Mouse (Mus musculus) heart, embryonic 14.5 days (tissue): ENCODE measurements around the gene Csmd2. TPM values are rescaled to one million over a fixed set of nuclear protein-coding genes. Genes with fewer than 3 reads are reported as not detected.
"Not testable (repeated sequence)": the region's sequence is repeated elsewhere in the genome, so short reads cannot be mapped to it uniquely, and the experiment has no call there.

ENCODE experiments used
- ATAC-seq: fragments of 200-750 bp; cut with Nextera tagmentation; 2 replicates; pipeline ENCODE4 v1.8.0; 2017; ENCODE audit warnings: low read depth, moderate TSS enrichment; ENCODE audit not compliant: insufficient number of reproducible peaks, insufficient read depth, low FRiP score
- H3K27ac ChIP-seq, 2 experiments: fragments of 200-500 bp in 1 of 2; fragments of 300-500 bp in 1 of 2; sonication (generic) in 1 of 2; replicated peaks in 1 of 2; 2 replicates each; pipeline ENCODE4 v1.5.1; 2012 to 2014; ENCODE audit warnings: low read depth in 2 of 2, low read length in 2 of 2, control low read depth in 1 of 2, mild to moderate bottlenecking in 1 of 2, mixed read lengths in 1 of 2; ENCODE audit not compliant: control insufficient read depth in 1 of 2, insufficient read depth in 1 of 2
- H3K27me3 ChIP-seq: fragments of 300-500 bp; sonication (generic); 2 replicates; pipeline ENCODE4 v1.6.1; 2014; ENCODE audit warnings: mild to moderate bottlenecking, low read length, control low read depth; ENCODE audit not compliant: control insufficient read depth, insufficient read depth
- H3K36me3 ChIP-seq: fragments of 300-500 bp; sonication (generic); 2 replicates; pipeline ENCODE4 v1.6.1; 2014; ENCODE audit warnings: mild to moderate bottlenecking, control low read depth, low read length, mixed read lengths; ENCODE audit not compliant: control insufficient read depth, insufficient read depth
- H3K4me1 ChIP-seq, 2 experiments: fragments of 200-500 bp in 1 of 2; fragments of 300-500 bp in 1 of 2; sonication (generic) in 1 of 2; 2 replicates each; pipeline ENCODE4 v1.6.1; 2012 to 2014; ENCODE audit warnings: low read length in 2 of 2, control low read depth in 1 of 2, mixed read lengths in 1 of 2; ENCODE audit not compliant: control insufficient read depth in 2 of 2, insufficient read depth in 2 of 2
- H3K4me2 ChIP-seq: fragments of 300-500 bp; sonication (generic); 2 replicates; pipeline ENCODE4 v1.6.1; 2014; ENCODE audit warnings: mild to moderate bottlenecking, low read length
- H3K4me3 ChIP-seq, 2 experiments: fragments of 200-500 bp in 1 of 2; fragments of 300-500 bp in 1 of 2; sonication (generic) in 1 of 2; 2 replicates each; pipeline ENCODE4 v1.5.1; 2012 to 2014; ENCODE audit warnings: low read length in 2 of 2, mild to moderate bottlenecking in 2 of 2, control low read depth in 1 of 2, low read depth in 1 of 2, moderate library complexity in 1 of 2; ENCODE audit not compliant: control insufficient read depth in 1 of 2, insufficient read depth in 1 of 2
- H3K9ac ChIP-seq: fragments of 300-500 bp; sonication (generic); 2 replicates; pipeline ENCODE4 v1.6.1; 2014; ENCODE audit warnings: mild to moderate bottlenecking, low read length
- H3K9me3 ChIP-seq: fragments of 300-500 bp; sonication (generic); 2 replicates; pipeline ENCODE4 v1.6.1; 2016; ENCODE audit warnings: low read length, control low read depth; ENCODE audit not compliant: control insufficient read depth
- WGBS: fragments of 180-500 bp; shearing (Covaris S2); extraction: QIAGEN DNeasy Blood & Tissue Kit; methylation state at CpG from one replicate; pipeline ENCODE4 v1.1.7; 2014; 5-methylcytosine and 5-hydroxymethylcytosine counted together
- polyA plus RNA-seq: library from polyadenylated mRNA; unstranded; fragments of >200 nt; fragmentation: Nextera tagmentation; extraction: Ambion mirVana; gene quantifications from 2 replicates; pipeline ENCODE4 v1.2.1, GENCODE M21; 2014

Csmd2 gene
- polyA plus RNA-seq, 1 experiment from 2014 or later: 0.04 TPM

GRCm38 (mm10) chr4:128506878-128507277 lies 519.2 kb downstream of the Csmd2 start:
- H3K36me3 ChIP-seq: no peaks in the 10 kb centered on the region
- H3K4me2 ChIP-seq: no peak overlapping the region
- H3K4me3 ChIP-seq: no peak overlapping the region
- no peaks in the 10 kb centered on the region for H3K27me3 ChIP-seq
- WGBS: 62% methylated on average over 10 of the region's 10 CpGs
- no peaks in the 10 kb centered on the region for H3K9me3 ChIP-seq
- no peak for ATAC-seq
- H3K4me1 ChIP-seq: peaks cover 0 to 3% of the 10 kb centered on the region in 2 experiments; a peak in 1 of 4 replicates
- H3K9ac ChIP-seq: no peak overlapping the region
- no peak overlapping the region for H3K27ac ChIP-seq

GRCm38 (mm10) chr4:128509885-128510284 lies 522.2 kb downstream of the Csmd2 start:
- no peaks in the 10 kb centered on the region for H3K9me3 ChIP-seq

GRCm38 (mm10) chr4:128514496-128514895 lies 526.8 kb downstream of the Csmd2 start:
- Histone ChIP-seq H3K4me1 (no peaks in the 10 kb centered on the region), H3K27ac (no peak overlapping the region), H3K36me3 (no peaks in the 10 kb centered on the region), H3K27me3 (no peaks in the 10 kb centered on the region), H3K4me3 (no peak overlapping the region), H3K4me2 (no peak overlapping the region), H3K9me3 (no peaks in the 10 kb centered on the region), H3K9ac (no peak overlapping the region)
- ATAC-seq: no peak
- WGBS: 73% methylated on average over 5 of the region's 5 CpGs

More at GRCm38 (mm10) chr4:128509885-128510284, 522.2 kb downstream of the Csmd2 start:
- no peaks in the 10 kb centered on the region for H3K4me1 ChIP-seq
- no peak overlapping the region for H3K4me2 ChIP-seq
- ATAC-seq: no peak
- H3K36me3 ChIP-seq: no peaks in the 10 kb centered on the region
- no peaks in the 10 kb centered on the region for H3K27me3 ChIP-seq
- no peak overlapping the region for H3K9ac ChIP-seq
- H3K4me3 ChIP-seq: no peak overlapping the region
- no peak overlapping the region for H3K27ac ChIP-seq
- 61% methylated on average over 5 of the region's 5 CpGs for WGBS

GRCm38 (mm10) chr4:128521276-128521675 lies 533.6 kb downstream of the Csmd2 start:
- Histone ChIP-seq H3K27me3 (no peaks in the 10 kb centered on the region; the same call in 1 of the 2 replicates), H3K9me3 (no peaks in the 10 kb centered on the region), H3K4me1 (no peaks in the 10 kb centered on the region), H3K27ac (no peak overlapping the region), H3K4me2 (no peak overlapping the region), H3K4me3 (no peak overlapping the region), H3K36me3 (no peaks in the 10 kb centered on the region), H3K9ac (no peak overlapping the region)
- ATAC-seq: no peak
- WGBS: 74% methylated on average over 6 of the region's 6 CpGs

GRCm38 (mm10) chr4:128543378-128543777 lies 555.7 kb downstream of the Csmd2 start:
- Histone ChIP-seq H3K9me3 (no peaks in the 10 kb centered on the region), H3K36me3 (no peaks in the 10 kb centered on the region), H3K4me3 (no peak overlapping the region), H3K4me1 (no peaks in the 10 kb centered on the region), H3K4me2 (no peak overlapping the region), H3K27ac (no peak overlapping the region), H3K9ac (no peak overlapping the region), H3K27me3 (no peaks in the 10 kb centered on the region)
- no peak for ATAC-seq
- WGBS: 30% methylated on average over 2 of the region's 2 CpGs

GRCm38 (mm10) chr4:128543956-128544486 lies 556.4 kb downstream of the Csmd2 start:
- not testable (repeated sequence) for H3K36me3 ChIP-seq, H3K27ac ChIP-seq, H3K27me3 ChIP-seq, H3K4me2 ChIP-seq, H3K4me1 ChIP-seq, H3K9ac ChIP-seq, H3K4me3 ChIP-seq, H3K9me3 ChIP-seq, ATAC-seq
- WGBS: 58% methylated on average over 2 of the region's 2 CpGs

GRCm38 (mm10) chr4:128550756-128551155 lies 563.1 kb downstream of the Csmd2 start:
- H3K27me3 ChIP-seq: no peaks in the 10 kb centered on the region
- H3K27ac ChIP-seq: no peak overlapping the region
- no peak overlapping the region for H3K9ac ChIP-seq
- no peaks in the 10 kb centered on the region for H3K4me1 ChIP-seq
- H3K36me3 ChIP-seq: no peaks in the 10 kb centered on the region
- no peak overlapping the region for H3K4me3 ChIP-seq
- H3K4me2 ChIP-seq: no peak overlapping the region
- no peak for ATAC-seq
- WGBS: 58% methylated on average over 6 of the region's 6 CpGs
- H3K9me3 ChIP-seq: no peaks in the 10 kb centered on the region

- Histone ChIP-seq H3K4me1 (no peaks in the 10 kb centered on the region), H3K4me2 (no peak overlapping the region), H3K9me3 (no peaks in the 10 kb centered on the region), H3K9ac (no peak overlapping the region), H3K27me3 (no peaks in the 10 kb centered on the region), H3K27ac (no peak overlapping the region), H3K36me3 (no peaks in the 10 kb centered on the region), H3K4me3 (no peak overlapping the region)
- no peak for ATAC-seq
- WGBS: 93% methylated on average over 2 of the region's 2 CpGs
Measured at GRCm38 (mm10) chr4:128554198-128554597, 566.5 kb downstream of the Csmd2 start.
